Mouse (Mus musculus) stomach, postnatal 0 days (tissue): ENCODE results near the gene Glrx2. TPM values are rescaled to one million over a fixed set of nuclear protein-coding genes. Genes with fewer than 3 reads are reported as not detected.
"Not testable (repeated sequence)": the region's sequence is repeated elsewhere in the genome, so short reads cannot be mapped to it uniquely, and the experiment has no call there.

Experiments
- ATAC-seq: fragments of 200-750 bp; cut with Nextera tagmentation; 2 replicates; pipeline ENCODE4 v1.8.0; 2017; ENCODE audit not compliant: low FRiP score, low TSS enrichment
- DNase-seq: peaks from one replicate; pipeline ENCODE4 v3.0.0-alpha.2; 2016; ENCODE audit warnings: low spot score
- H3K27ac ChIP-seq: fragments of 300-500 bp; sonication (generic); replicated peaks from 2 replicates; pipeline ENCODE4 v1.5.1; 2014; ENCODE audit warnings: mild to moderate bottlenecking, control low read depth
- H3K27me3 ChIP-seq: fragments of 300-500 bp; sonication (generic); 2 replicates; pipeline ENCODE4 v1.6.1; 2014; ENCODE audit warnings: low read length; ENCODE audit not compliant: control insufficient read depth, insufficient read depth
- H3K36me3 ChIP-seq: fragments of 300-500 bp; sonication (generic); 2 replicates; pipeline ENCODE4 v1.6.1; 2014; ENCODE audit warnings: low read length, mixed read lengths; ENCODE audit not compliant: control insufficient read depth, insufficient read depth
- H3K4me1 ChIP-seq: fragments of 300-500 bp; sonication (generic); replicated peaks from 2 replicates; pipeline ENCODE4 v1.6.1; 2014; ENCODE audit warnings: antibody characterized with exemption; ENCODE audit not compliant: control insufficient read depth, insufficient read depth
- H3K4me2 ChIP-seq: fragments of 300-500 bp; sonication (generic); replicated peaks from 2 replicates; pipeline ENCODE4 v1.6.1; 2014; ENCODE audit warnings: low read depth, mild to moderate bottlenecking, control low read depth, moderate library complexity
- H3K4me3 ChIP-seq: fragments of 300-500 bp; sonication (generic); 2 replicates; pipeline ENCODE4 v1.5.1; 2014; ENCODE audit warnings: low read depth, low read length, control low read depth
- H3K9ac ChIP-seq: fragments of 300-500 bp; sonication (generic); 2 replicates; pipeline ENCODE4 v1.6.1; 2014; ENCODE audit warnings: mild to moderate bottlenecking, low read length, control low read depth, mixed read lengths
- H3K9me3 ChIP-seq: fragments of 300-500 bp; sonication (generic); 2 replicates; pipeline ENCODE4 v1.6.1; 2016; ENCODE audit warnings: low read length; ENCODE audit not compliant: control insufficient read depth
- CTCF ChIP-seq: IDR thresholded peaks from 2 replicates; pipeline ENCODE4 v1.5.1; 2016; ENCODE audit warnings: antibody characterized with exemption, low read depth, mild to moderate bottlenecking, moderate library complexity
- EP300 ChIP-seq: optimal IDR thresholded peaks from 2 replicates; pipeline ENCODE3; 2016; ENCODE audit warnings: antibody characterized with exemption
- WGBS: fragments of 180-500 bp; shearing (Covaris S2); extraction: QIAGEN DNeasy Blood & Tissue Kit; methylation state at CpG from one replicate; pipeline ENCODE4 v1.1.7; 2014; 5-methylcytosine and 5-hydroxymethylcytosine counted together
- polyA plus RNA-seq: library from polyadenylated mRNA; unstranded; fragments of >200 nt; fragmentation: Nextera tagmentation; extraction: Ambion mirVana; gene quantifications from 2 replicates; pipeline ENCODE4 v1.2.1, GENCODE M21; 2015

Gene Glrx2
- polyA plus RNA-seq, result 104 TPM in 2 replicates

DNA sequence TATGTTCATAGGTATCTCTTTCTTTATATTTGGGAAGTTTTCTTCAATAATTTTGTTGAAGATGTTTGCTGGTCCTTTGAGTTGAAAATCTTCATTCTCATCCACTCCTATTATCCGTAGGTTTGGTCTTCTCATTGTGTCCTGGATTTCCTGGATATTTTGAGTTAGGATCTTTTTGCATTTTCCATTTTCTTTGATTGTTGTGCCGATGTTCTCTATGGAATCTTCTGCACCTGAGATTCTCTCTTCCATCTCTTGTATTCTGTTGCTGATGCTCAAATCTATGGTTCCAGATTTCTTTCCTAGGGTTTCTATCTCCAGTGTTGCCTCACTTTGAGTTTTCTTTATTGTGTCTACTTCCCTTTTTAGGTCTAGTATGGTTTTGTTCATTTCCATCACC lies at the start of gene Glrx2:
TSS of gene Glrx2 (plus strand) at position 301 of the 400 bp plus-strand sequence.
- not testable (repeated sequence) for H3K27me3 ChIP-seq, ATAC-seq, H3K4me1 ChIP-seq, H3K4me2 ChIP-seq, H3K4me3 ChIP-seq, H3K9ac ChIP-seq, H3K36me3 ChIP-seq, H3K27ac ChIP-seq, DNase-seq, H3K9me3 ChIP-seq
- no CpG with 5 or more reads among the region's 2 CpGs for WGBS

- DNase-seq (no peak), ATAC-seq (no peak)
- Histone ChIP-seq H3K9me3 (no peaks in the 10 kb centered on the region), H3K9ac (no peak overlapping the region), H3K4me2 (no peak overlapping the region), H3K4me3 (no peak overlapping the region), H3K27ac (no peak overlapping the region), H3K4me1 (no peaks in the 10 kb centered on the region), H3K27me3 (no peaks in the 10 kb centered on the region), H3K36me3 (peaks cover 5% of the 10 kb centered on the region; the same call in 1 of the 2 replicates)
- 84% methylated on average over 4 of the region's 4 CpGs for WGBS
- TF ChIP-seq EP300, result no peak
- TF ChIP-seq CTCF, result peak; percentile 40
Observed at GRCm38 (mm10) chr1:143675734-143676361, 40.3 kb upstream of the Glrx2 start.

DNA sequence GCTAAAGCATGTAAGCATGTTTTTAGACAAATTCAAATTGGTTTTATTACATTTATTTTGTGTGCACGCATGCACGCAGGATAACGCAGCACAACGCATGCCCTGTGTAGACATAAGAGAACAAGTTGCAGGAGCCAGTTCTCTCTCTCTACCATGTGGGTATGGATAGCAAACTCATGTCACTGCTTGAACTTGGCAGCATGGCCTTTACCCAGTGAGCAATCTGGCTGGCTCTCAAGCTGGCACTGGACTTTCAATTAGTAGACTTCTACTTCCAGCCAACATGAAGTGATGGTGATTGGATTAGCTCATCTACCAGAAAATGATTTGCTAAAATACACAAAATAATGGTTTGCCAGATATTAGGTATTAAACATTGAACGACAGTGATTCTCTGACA lies 35.0 kb upstream of the Glrx2 start:
- WGBS, result 95% methylated on average over 5 of the region's 5 CpGs
- H3K4me3 ChIP-seq, result no peak overlapping the region

GRCm38 (mm10) chr1:143684849-143685248 lies 31.3 kb upstream of the Glrx2 start:
- 88% methylated on average over 3 of the region's 3 CpGs for WGBS
- peaks cover 6% of the 10 kb centered on the region; the same call in 1 of the 2 replicates for H3K36me3 ChIP-seq
- no peak overlapping the region for H3K4me2 ChIP-seq
- H3K9me3 ChIP-seq, result no peaks in the 10 kb centered on the region
- ATAC-seq (no peak), DNase-seq (no peak)
- H3K27ac ChIP-seq, result no peak overlapping the region
- TF ChIP-seq CTCF, result no peak
- no peak for TF ChIP-seq EP300
- H3K27me3 ChIP-seq, result no peaks in the 10 kb centered on the region
- H3K4me1 ChIP-seq, result no peaks in the 10 kb centered on the region
- H3K9ac ChIP-seq, result no peak overlapping the region
- no peak overlapping the region for H3K4me3 ChIP-seq

More for the DNA sequence above, 35.0 kb upstream of the Glrx2 start:
- no peaks in the 10 kb centered on the region for H3K4me1 ChIP-seq
- ATAC-seq, result no peak
- H3K36me3 ChIP-seq, result peaks cover 6% of the 10 kb centered on the region; the same call in 1 of the 2 replicates
- H3K27me3 ChIP-seq, result no peaks in the 10 kb centered on the region
- no peak overlapping the region for H3K4me2 ChIP-seq
- H3K9me3 ChIP-seq, result no peaks in the 10 kb centered on the region
- TF ChIP-seq CTCF, result no peak
- TF ChIP-seq EP300, result no peak
- DNase-seq, result no peak
- H3K9ac ChIP-seq, result no peak overlapping the region
- no peak overlapping the region for H3K27ac ChIP-seq

- no peaks in the 10 kb centered on the region for H3K4me1 ChIP-seq
- peak overlapping the region; percentile 78 for H3K4me2 ChIP-seq
- DNase-seq (no peak), ATAC-seq (no peak)
- H3K9me3 ChIP-seq, result no peaks in the 10 kb centered on the region
- H3K4me3 ChIP-seq, result peak overlapping the region; percentile 82
- peak overlapping the region; percentile 93 for H3K9ac ChIP-seq
- no peak for TF ChIP-seq CTCF
- no peak for TF ChIP-seq EP300
- H3K27ac ChIP-seq, result peak overlapping the region; percentile 97
- H3K27me3 ChIP-seq, result no peaks in the 10 kb centered on the region
- under 1% methylated on average over 13 of the region's 13 CpGs for WGBS
- H3K36me3 ChIP-seq, result 0 out of 2 replicates have a peak, but pooled peaks cover 4% of the 10 kb centered on the region
Observed at GRCm38 (mm10) chr1:143701736-143702135, 14.4 kb upstream of the Glrx2 start.

DNA sequence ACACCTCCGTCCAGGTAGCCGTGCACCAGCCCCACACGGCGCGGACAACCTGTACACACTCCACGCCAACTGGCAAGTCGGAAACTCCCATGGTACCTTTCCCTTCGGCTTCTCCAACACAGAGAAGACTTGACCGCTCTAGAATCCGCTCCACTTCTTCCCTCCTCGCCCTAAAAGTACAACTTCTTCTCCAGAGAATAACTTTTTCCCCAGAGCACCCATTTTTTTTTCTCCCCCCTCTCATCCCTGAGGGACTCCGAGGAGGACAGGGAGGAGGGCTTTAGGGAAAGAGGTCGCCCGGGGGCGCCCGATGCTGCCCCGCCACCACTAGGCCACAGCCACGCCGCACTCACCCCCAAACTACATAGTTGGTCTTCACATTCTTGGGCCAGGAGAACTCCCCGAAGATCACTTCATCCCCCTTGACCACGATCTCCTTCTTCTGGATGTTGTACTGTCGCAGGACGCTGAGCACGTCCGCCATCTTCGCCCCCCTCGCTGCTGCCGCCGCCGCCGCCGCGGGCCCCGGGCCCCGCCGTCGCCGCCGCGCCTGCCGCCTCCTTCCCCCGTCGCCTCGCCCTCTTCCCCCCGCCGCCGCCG lies 13.9 kb upstream of the Glrx2 start:
- peak overlapping the region; percentile 78 for H3K4me2 ChIP-seq
- no peak for TF ChIP-seq EP300
- H3K27me3 ChIP-seq, result no peaks in the 10 kb centered on the region
- peak overlapping the region; percentile 97 for H3K27ac ChIP-seq
- no peaks in the 10 kb centered on the region for H3K9me3 ChIP-seq
- 0 out of 2 replicates have a peak, but pooled peaks cover 4% of the 10 kb centered on the region for H3K36me3 ChIP-seq
- peak overlapping the region; percentile 82 for H3K4me3 ChIP-seq
- H3K4me1 ChIP-seq, result no peaks in the 10 kb centered on the region
- DNase-seq (peak; percentile 46), ATAC-seq (peak; percentile 76)
- peak overlapping the region; percentile 93 for H3K9ac ChIP-seq
- under 1% methylated on average over 46 of the region's 48 CpGs for WGBS
